Mouse (Mus musculus) heart, embryonic 13.5 days (tissue): ENCODE measurements around the gene Coa7. TPM values are rescaled to one million over a fixed set of nuclear protein-coding genes. Genes with fewer than 3 reads are reported as not detected.

Experiments used
- ATAC-seq: fragments of 200-750 bp; cut with Nextera tagmentation; 2 replicates; pipeline ENCODE4 v1.8.0; 2017; ENCODE audit warnings: moderate TSS enrichment; ENCODE audit not compliant: insufficient number of reproducible peaks, low FRiP score, low TSS enrichment; ENCODE audit errors: extremely low read depth
- H3K27ac ChIP-seq: fragments of 300-500 bp; sonication (generic); replicated peaks from 2 replicates; pipeline ENCODE4 v1.5.1; 2015; ENCODE audit warnings: moderate library complexity, mild to moderate bottlenecking, inconsistent platforms
- H3K27me3 ChIP-seq: fragments of 300-500 bp; sonication (generic); replicated peaks from 2 replicates; pipeline ENCODE4 v1.6.1; 2015; ENCODE audit warnings: mild to moderate bottlenecking, inconsistent platforms
- H3K36me3 ChIP-seq: fragments of 300-500 bp; sonication (generic); 2 replicates; pipeline ENCODE4 v1.6.1; 2015; ENCODE audit warnings: mild to moderate bottlenecking, inconsistent platforms
- H3K4me1 ChIP-seq: fragments of 300-500 bp; sonication (generic); 2 replicates; pipeline ENCODE4 v1.6.1; 2015; ENCODE audit warnings: inconsistent platforms
- H3K4me2 ChIP-seq: fragments of 300-500 bp; sonication (generic); 2 replicates; pipeline ENCODE4 v1.6.1; 2015; ENCODE audit warnings: inconsistent platforms, mild to moderate bottlenecking, moderate library complexity
- H3K4me3 ChIP-seq: fragments of 300-500 bp; sonication (generic); 2 replicates; pipeline ENCODE4 v1.5.1; 2015; ENCODE audit warnings: moderate library complexity, mild to moderate bottlenecking, inconsistent platforms
- H3K9ac ChIP-seq: fragments of 300-500 bp; sonication (generic); 2 replicates; pipeline ENCODE4 v1.6.1; 2015; ENCODE audit warnings: inconsistent platforms, mild to moderate bottlenecking, moderate library complexity
- H3K9me3 ChIP-seq: fragments of 300-500 bp; sonication (generic); 2 replicates; pipeline ENCODE4 v1.6.1; 2016; ENCODE audit warnings: inconsistent platforms
- WGBS: fragments of 180-500 bp; shearing (Covaris S2); methylation state at CpG from one replicate; pipeline ENCODE4 v1.1.7; 2015; ENCODE audit warnings: mixed read lengths; 5-methylcytosine and 5-hydroxymethylcytosine counted together
- polyA plus RNA-seq: library from polyadenylated mRNA; unstranded; fragments of >200 nt; fragmentation: Nextera tagmentation; extraction: Ambion mirVana; gene quantifications from 2 replicates; pipeline ENCODE4 v1.2.1, GENCODE M21; 2015

The Coa7 gene
- polyA plus RNA-seq, 1 experiment from 2014 or later, result 37.1 TPM

GRCm38 (mm10) chr4:108387106-108387505, 59.2 kb downstream of the Coa7 start:
- 28% methylated on average over 4 of the region's 4 CpGs for WGBS
- Histone ChIP-seq H3K9me3 (no peaks in the 10 kb centered on the region), H3K27ac (peak overlapping the region; percentile 89), H3K36me3 (no peaks in the 10 kb centered on the region), H3K4me3 (peak overlapping the region; percentile 48), H3K4me1 (peaks cover 42% of the 10 kb centered on the region), H3K4me2 (peak overlapping the region; percentile 76), H3K27me3 (peaks cover 28% of the 10 kb centered on the region), H3K9ac (peak overlapping the region; percentile 80)
- no peak for ATAC-seq

GRCm38 (mm10) chr4:108387681-108388253, 59.8 kb downstream of the Coa7 start:
- Histone ChIP-seq H3K9ac (peak overlapping the region; percentile 80), H3K36me3 (no peaks in the 10 kb centered on the region), H3K4me1 (peaks cover 47% of the 10 kb centered on the region), H3K9me3 (no peaks in the 10 kb centered on the region), H3K27ac (peak overlapping the region; percentile 89), H3K27me3 (peaks cover 22% of the 10 kb centered on the region), H3K4me3 (peak overlapping the region; percentile 48), H3K4me2 (peak overlapping the region; percentile 76)
- WGBS, result 3% methylated on average over 18 of the region's 18 CpGs
- peak; percentile 57; the same call in 1 of the 2 replicates for ATAC-seq

GRCm38 (mm10) chr4:108388741-108389140, 60.8 kb downstream of the Coa7 start:
- WGBS, result 80% methylated on average over 3 of the region's 3 CpGs
- Histone ChIP-seq H3K27ac (peak overlapping the region; percentile 89), H3K9me3 (no peaks in the 10 kb centered on the region), H3K9ac (no peak overlapping the region), H3K27me3 (peaks cover 12% of the 10 kb centered on the region), H3K4me1 (peaks cover 40% of the 10 kb centered on the region), H3K36me3 (no peaks in the 10 kb centered on the region), H3K4me3 (no peak overlapping the region), H3K4me2 (no peak overlapping the region)
- ATAC-seq, result no peak

- Histone ChIP-seq H3K4me2 (no peak overlapping the region), H3K4me1 (peaks cover 38% of the 10 kb centered on the region), H3K9me3 (peaks cover 4% of the 10 kb centered on the region; the same call in 1 of the 2 replicates), H3K27ac (no peak overlapping the region), H3K9ac (no peak overlapping the region), H3K36me3 (no peaks in the 10 kb centered on the region), H3K4me3 (no peak overlapping the region), H3K27me3 (no peaks in the 10 kb centered on the region)
- no peak for ATAC-seq
- 68% methylated on average over 5 of the region's 5 CpGs for WGBS
Measured at GRCm38 (mm10) chr4:108391124-108391523, 63.2 kb downstream of the Coa7 start.

Other genes with a start within 250 kb of the Coa7 start
- gene Podn, start 231.7 kb upstream of the Coa7 start, polyA plus RNA-seq, result 0.05 and 0.29 TPM in 2 replicates
- 169 and 185 TPM in 2 replicates for gene Scp2, start 183.1 kb upstream of the Coa7 start, polyA plus RNA-seq
- 18.5 and 21.1 TPM in 2 replicates for gene Echdc2, start 162.7 kb upstream of the Coa7 start, polyA plus RNA-seq
- 0.08 TPM in 2 replicates for gene Zyg11a, start 110.1 kb upstream of the Coa7 start, polyA plus RNA-seq
- gene Zyg11b, start 27.0 kb upstream of the Coa7 start, polyA plus RNA-seq, result 6.3 and 6.6 TPM in 2 replicates
- 1.1 and 1.8 TPM in 2 replicates for gene Shisal2a, start 55.2 kb downstream of the Coa7 start, polyA plus RNA-seq
- gene Gpx7, start 78.8 kb downstream of the Coa7 start, polyA plus RNA-seq, result 61.6 and 61.9 TPM in 2 replicates
- 44.4 and 45.6 TPM in 2 replicates for gene Tut4, start 131.3 kb downstream of the Coa7 start, polyA plus RNA-seq